Mouse (Mus musculus) R1 (cell line): ENCODE data around the gene Itpripl2.

Experiments used
- DNase-seq: peaks from one replicate; pipeline ENCODE4 v3.0.0-alpha.2; 2018; ENCODE audit warnings: low read depth, low spot score

Itpripl2 gene

DNA sequence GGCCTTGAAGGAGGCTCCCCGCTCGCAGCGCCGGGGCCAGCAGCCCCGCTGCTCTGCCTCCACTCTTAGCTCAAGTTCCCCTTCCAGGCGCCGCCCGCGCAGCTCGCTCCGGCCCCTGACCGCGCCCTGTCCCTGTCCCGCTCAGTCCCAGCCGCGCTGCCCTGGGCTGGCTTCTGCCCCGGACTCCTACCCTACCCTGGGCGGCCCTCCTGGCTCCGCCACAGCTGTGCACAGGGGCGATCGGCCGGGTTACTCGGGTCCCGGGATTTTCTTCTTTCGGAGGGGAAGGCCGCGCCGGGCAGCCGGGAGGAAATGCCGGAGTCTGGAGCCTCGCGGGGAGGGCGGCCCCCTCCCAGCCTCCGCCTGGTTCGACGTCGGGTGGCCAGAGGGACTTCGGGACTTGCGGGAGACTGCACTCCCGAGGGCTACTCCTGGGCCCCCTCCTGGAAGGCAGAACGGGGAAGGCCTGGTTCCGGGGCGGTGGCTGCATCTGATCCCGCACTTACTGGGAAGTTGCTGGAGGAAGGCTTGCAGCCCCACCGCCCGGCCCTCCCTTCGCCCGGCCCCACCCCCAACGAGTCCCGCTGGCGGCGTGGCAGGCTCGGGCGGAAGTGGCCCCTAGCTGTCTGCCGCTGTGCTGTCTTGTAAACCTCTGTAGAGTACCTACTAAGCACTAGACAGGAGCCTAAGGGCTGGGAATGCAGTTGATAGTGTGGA lies at the start of gene Itpripl2:
Itpripl2 (minus strand) TSS at position 545 of the 717 bp plus-strand sequence.
- DNase-seq = peak; percentile 78

GRCm38 (mm10) chr7:118535076-118535475 lies 43.3 kb upstream of the Itpripl2 start:
- DNase-seq = no peak

GRCm38 (mm10) chr7:118534326-118534725 lies 42.6 kb upstream of the Itpripl2 start:
- no peak for DNase-seq

DNA sequence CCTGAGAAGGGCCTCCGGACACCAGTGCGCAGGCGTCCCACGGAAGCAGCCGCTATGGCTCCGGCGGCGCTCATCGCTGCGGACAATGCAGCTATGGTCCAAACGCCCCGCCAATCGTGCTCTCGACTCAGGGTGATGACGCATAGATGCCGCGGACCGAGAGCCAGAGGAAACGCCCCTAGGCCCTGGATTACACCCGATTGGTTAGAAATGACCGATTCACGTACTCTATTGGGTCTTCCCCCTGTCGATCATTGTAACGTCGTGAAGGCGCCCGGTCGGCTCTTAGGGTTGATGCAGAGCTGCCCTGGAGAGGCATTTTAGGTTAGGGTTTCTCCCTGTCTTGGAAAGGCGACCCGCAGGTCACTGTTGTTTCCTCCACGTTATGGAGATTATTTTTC lies 41.4 kb upstream of the Itpripl2 start, which contains the start of gene Coq7:
Coq7 (minus strand) TSS at position 179 of the 401 bp plus-strand sequence.
- peak; percentile 98 for DNase-seq

DNA sequence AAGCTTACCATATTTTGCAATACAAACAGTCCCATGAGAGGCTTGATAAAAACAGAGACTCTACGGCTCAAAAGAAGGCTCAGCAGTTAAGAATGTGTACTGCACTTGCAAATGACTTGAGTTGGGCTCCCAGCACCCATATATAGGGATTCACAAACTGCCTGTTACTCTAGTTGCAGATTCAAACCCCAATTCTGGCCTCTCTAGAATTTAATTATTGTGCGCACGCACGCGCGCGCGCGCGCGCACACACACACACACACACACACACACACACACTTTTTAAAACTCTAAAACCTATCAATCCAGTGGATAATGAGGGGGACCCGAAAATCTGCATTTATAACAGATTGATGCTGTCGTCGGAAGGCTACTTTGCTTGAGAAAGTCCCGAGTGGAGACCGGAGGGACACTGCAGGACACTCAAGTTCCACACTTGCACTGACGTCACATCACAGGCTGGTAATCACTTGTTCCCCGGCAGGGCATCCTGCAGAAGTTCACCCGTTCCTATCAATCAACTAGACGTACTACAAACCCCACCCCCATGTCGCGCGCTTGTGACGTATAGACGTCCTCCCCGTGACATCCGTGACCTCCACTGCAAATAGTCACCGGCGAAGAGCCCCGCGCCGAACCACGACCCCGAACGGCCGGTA lies 40.9 kb upstream of the Itpripl2 start:
- peak; percentile 98 for DNase-seq

DNA sequence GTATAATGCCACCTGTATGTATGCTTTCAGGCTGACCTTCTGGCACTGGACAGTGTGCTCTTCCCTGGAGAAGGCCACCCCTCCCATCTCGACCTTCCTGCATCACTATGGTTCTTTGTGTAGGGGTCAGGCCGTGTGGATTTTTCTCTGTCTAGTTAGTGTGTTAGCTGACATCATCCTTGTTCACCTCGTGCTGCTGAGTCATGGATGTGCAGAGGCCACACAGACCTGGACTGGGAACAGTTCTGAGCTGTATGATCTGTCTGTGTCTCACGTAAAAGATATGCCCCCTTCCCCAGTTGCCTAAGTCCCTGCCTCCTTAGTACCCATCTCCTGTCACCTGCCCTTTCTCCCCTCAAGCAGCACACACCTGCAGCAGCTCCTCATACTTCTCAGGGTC lies 35.2 kb upstream of the Itpripl2 start:
- DNase-seq = no peak

- no peak for DNase-seq
Measured at GRCm38 (mm10) chr7:118522077-118522476, 30.3 kb upstream of the Itpripl2 start.

GRCm38 (mm10) chr7:118519661-118520060 lies 27.9 kb upstream of the Itpripl2 start:
- no peak for DNase-seq

DNA sequence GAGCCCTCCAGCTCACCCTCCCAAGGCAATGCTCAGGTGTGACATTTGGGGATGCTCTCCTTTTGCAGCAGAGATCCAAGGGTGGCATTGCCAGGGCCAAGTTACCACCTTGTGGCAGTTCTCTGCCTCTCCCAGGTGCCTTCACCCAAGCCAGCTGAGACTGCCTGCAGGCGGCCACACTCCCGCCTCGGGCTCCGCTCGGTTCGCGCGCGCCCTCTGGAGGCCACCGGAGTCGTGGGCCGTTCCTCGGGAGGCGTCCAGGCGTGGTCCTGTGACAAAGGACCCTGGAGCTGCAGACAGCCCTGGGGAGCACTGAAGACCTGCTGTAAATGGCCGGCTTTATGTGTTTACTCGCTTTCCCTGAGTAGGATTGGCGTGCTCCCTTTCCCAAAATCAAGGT lies 26.9 kb upstream of the Itpripl2 start:
- DNase-seq = peak; percentile 57

- no peak for DNase-seq
Measured at GRCm38 (mm10) chr7:118517819-118518218, 26.0 kb upstream of the Itpripl2 start.

DNA sequence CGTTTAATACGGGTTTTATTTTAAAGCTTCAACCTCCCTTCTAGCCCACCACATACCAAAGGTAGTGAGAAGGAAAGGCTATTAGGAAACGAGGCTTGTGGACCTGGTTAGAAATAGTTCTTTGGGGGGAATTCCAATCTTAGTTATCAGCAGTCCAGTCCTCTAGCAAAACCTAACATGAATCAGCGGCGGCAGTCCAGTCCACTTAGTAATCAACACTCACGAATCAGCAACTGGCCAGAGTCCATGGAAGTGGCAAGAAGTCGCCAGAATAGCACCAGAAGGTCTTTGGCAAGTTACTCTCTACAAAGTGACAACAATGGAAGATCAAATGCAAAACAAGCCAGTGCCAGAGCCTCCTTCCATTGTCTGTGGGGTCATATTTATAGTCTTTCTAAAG lies 16.8 kb upstream of the Itpripl2 start:
- no peak for DNase-seq

GRCm38 (mm10) chr7:118503844-118504243 lies 12.1 kb upstream of the Itpripl2 start:
- DNase-seq = no peak

DNA sequence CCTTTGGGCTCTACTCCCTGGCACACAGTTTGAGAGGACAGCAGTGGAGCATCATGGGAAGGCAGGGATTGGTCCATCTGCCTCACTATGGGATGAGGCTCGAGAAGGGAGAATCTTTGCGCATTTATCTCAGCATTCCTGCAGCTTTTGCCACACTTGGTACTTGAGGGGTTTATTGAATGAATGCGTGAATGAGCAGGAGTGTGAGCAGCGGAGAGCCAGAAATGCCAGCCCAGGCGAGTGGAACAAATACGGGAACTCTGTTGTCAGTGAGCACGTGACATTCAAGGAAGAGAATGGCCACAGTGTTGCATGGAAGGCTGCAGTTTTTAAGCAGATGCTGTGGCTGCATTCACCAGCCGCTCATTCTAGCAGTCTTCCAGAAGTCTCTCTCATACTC lies 10.6 kb upstream of the Itpripl2 start:
- DNase-seq = no peak

DNA sequence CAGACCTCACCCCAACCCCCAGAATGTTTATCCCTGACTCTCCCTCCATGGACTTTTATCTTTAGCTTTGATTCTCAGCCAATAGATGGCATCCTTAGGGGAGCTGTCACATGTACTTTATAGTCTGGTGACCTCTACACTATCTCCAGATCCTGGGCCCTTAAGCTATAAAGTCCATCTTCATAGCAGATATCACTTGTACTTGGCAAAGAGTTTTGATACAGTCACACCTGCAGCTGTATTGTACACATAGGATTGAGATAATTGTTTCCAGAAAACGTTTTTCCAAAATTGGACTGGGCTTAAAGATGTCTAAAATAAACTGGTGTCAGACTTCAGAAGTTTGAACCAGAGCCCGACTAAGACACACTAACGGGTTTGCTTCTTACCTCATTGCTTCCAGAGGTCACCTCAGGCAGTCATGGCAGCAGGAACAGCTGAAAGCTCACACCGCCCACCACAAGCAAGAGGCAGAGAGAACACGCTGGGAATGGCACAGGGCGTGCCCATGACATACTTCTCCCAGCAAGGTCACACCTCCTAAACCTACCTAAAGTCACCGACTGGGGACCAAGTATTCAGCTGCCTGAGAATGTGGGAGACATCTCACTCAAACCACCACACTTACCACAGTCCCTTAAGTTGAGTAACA lies 8.1 kb upstream of the Itpripl2 start:
- no peak for DNase-seq

- DNase-seq = no peak
Measured at GRCm38 (mm10) chr7:118498984-118499783, 7.4 kb upstream of the Itpripl2 start.

DNA sequence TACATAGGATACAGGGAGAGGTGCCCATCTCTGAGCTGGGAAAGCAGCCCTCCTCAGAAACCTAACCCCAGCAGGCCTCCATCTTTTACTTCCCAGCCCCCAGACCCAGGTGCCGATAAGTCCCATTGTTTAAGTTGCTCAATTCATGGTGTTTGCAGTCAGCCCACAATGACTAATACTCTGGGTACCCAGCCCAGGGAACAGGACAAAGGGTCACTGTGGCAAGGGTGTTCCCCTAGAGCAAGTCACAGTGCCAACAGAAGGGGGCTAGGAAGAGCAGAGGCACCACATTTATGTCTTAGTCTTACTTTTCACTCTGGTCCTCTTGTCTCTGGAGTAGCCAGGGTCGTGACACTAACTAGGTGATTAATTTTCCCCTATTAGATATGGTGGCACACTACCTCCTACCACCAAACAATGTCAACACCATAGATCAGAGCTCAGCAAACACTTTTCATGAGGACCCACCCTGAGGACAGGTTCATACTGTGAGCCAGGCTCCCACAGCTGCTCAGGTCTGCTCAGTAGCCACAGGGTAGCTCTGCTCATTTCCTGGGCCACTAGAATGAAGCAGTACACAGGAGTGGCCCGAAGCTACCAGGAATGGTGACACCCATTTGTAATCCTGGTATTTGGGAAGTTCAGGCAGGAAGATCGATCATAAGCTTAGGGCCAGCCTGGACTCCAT lies 3.3 kb upstream of the Itpripl2 start:
- DNase-seq = no peak

DNA sequence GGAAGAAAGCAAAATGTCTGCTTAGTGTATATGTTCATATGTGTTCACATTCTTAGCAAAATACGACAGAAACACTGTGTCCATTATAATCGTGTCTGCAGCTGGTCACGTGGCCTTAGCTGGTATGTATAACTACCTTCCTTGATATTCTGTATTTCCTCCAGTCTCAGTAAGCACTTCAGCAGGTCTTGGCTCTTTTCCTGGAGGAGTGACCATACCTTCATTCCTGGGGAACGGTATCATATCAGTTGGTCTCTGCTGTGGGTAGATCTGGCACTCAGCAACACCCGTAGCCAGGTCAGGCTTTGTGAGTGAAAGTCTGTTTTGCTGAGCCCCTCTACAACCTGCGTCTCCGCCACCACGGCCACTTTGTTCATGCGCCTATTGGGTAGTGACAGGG lies 2.1 kb upstream of the Itpripl2 start:
- DNase-seq = no peak

GRCm38 (mm10) chr7:118490666-118491430 lies 927 bp downstream of the Itpripl2 start:
- DNase-seq = peak; percentile 52

DNA sequence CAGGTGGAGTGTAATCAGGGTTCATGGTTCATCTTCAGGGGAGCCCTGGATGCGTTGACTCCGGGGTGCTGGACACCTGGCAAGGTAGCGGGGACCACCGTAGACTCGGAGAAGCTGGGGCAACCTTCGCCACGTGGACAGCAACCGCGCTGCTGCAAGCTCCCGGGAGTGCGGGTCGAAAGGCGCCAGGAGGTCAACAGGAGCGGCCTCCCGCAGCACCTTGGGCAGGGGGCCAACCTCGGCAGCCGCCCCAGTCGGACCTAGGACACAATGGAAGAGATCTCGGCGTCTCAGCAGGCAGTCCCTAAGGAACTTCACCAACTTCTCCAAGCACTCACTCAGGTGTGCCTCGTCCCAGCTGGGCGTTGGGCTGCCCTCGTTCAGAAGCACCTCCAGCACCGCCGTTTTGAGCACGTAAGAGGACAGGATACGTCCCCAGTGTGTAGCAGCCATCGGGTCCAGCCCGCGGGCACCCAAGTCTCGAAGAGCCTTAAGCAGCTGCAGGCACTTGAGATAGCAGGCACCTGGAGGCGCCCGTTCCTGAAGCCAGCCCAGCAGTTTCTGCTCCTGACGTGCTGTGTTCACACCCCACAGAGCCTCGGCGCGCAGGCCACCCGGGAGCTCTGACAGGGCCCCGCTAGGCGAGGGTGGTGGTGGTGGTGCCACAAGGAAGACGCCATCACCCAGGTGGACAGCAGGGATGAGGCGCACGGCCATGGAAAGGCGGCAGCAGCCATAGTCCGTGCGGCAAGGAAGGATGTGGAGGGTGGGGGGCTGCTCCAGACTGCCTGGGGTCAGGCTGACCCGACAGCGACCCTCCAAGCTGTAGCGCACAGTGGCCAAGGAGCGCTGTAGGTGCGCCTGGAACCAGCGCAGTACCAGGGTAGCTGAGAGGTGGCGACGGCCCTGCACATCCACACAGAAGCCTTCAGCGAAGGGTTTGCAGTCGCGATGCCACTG lies 1.8 kb downstream of the Itpripl2 start:
- peak; percentile 31 for DNase-seq
